Mouse (Mus musculus) megakaryocyte-erythroid progenitor cell, adult 5-6 weeks (primary cell): ENCODE measurements around the gene Gpr108. TPM values are rescaled to one million over a fixed set of nuclear protein-coding genes. Genes with fewer than 3 reads are reported as not detected.

Source experiments
- ATAC-seq: replicated peaks from 2 replicates; pipeline ENCODE4 v1.8.0; 2016; ENCODE audit warnings: mild to moderate bottlenecking, inconsistent platforms; ENCODE audit not compliant: severe bottlenecking, poor library complexity, low FRiP score, low TSS enrichment
- total RNA-seq, 2 experiments: library from RNA; stranded (forward) in 1 of 2; stranded (reverse) in 1 of 2; fragments of 200-1000, 215-1000 nt in 1 of 2; fragments of >200 nt in 1 of 2; fragmentation: Nextera tagmentation in 1 of 2; gene quantifications; 2 replicates each; pipeline ENCODE4 v1.2.3; 2014 to 2017

Gene Gpr108
- total RNA-seq, 2 experiments from 2014 or later: 10.6 to 23.9 TPM

GRCm38 (mm10) chr17:57249186-57250181 lies 1.2 kb upstream of the Gpr108 start, which contains the start of gene Trip10:
Gene Trip10, plus strand, starts transcription at chr17:57249455.
- ATAC-seq: peak; percentile 54

GRCm38 (mm10) chr17:57248771-57249170 lies 525 bp upstream of the Gpr108 start:
- ATAC-seq: no peak

- ATAC-seq: peak; percentile 75
Observed at GRCm38 (mm10) chr17:57247393-57248200, 649 bp downstream of the Gpr108 start.

DNA sequence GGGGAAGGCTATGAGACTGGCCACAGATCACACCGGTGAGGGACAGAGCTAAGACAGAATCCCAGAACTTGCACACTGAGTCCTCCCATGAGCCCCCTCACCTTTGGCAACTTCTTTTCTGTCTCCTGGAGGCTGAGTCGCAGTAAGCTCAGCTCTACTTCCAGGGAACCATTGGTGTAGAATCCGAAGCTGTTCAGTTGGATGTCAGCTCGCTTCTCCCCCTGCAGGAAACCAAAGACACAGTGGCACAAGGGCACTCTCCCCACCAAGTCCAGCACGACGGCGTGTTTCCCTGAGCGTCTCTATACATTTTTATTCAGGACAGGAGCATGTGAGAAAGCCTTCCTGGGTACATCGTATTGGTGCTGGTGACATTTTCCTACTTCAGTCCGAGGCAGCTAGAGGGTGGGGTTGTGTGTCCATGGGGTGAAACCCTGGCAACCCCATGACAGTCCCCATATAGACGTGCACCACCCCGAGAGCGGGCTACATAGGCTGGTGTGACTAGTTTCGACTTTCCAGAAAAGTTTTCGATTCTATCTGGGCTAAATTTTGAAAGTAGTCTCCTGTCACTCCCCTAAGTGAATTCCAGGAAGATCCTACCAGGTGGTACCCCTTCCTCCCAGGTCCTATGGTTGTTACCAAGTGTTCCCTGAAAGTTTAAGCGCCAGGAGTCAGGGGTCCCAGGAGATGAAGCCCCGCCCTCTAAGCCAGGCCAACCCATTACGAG lies 1.4 kb downstream of the Gpr108 start:
- no peak for ATAC-seq

DNA sequence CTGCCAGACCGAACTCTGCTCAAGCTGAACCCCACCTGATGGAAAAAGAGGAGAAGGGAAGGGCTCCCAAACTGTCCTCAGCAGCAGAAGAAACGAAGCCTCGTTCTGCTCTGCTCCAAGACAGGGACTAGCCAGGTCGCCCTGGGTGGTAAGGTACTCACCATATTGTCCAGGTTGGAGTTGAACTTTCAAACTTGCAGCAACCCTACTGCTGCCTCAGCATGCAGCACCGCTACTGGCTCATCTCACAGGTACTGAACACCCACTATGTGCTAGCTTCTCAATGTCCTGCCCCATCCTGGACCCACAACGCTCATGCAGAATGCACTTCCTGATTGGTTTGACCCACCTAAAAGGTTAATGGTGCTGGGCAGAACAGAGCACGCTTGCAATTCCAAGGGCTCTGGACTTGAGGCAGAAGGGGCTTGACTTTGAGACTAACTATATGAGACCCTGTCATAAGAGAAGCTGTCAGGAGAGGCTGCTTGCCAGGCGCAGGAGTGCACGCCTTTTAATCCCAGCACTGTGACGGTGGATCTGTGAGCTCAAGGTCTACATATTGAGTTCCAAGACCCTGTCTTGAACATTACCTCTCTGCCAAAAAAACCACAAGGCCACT lies 2.8 kb downstream of the Gpr108 start:
- ATAC-seq: no peak

DNA sequence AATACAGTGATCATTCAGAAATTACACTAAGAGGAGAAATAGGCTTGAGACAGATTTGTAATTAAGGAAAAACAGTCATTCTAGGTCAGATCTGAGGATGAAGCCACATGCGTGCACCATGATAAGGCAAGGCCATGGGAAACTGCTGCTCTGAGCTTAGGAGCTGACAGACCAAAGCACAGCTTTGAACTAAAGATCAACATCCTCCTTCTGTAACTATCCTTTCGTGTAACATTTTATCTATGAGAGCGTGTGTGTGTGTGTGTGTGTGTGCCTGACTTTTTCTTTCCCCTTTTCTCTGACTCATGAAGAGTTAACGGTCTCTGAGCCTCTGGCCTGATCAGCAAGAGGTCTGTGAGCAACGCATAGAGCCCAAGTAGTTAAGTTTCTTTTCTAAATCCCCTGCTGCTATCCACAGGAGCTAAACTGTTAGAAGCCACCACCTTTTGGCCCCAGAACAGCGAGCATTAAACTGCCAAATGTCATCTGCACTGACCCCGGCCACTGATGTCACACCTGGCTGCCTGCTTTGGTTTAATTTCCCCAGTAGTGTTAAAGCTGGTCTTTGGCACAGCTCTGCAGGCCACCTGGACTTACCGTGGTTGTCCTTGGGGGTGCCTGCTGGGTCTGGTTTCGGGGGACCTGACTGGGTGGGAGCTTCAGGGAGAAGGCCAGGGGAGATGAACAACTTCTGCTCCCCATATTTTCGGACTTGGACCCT lies 4.4 kb downstream of the Gpr108 start:
- ATAC-seq: no peak

GRCm38 (mm10) chr17:57237181-57237580 lies 11.1 kb downstream of the Gpr108 start:
- no peak for ATAC-seq

GRCm38 (mm10) chr17:57235803-57236202 lies 12.4 kb downstream of the Gpr108 start:
- no peak for ATAC-seq

DNA sequence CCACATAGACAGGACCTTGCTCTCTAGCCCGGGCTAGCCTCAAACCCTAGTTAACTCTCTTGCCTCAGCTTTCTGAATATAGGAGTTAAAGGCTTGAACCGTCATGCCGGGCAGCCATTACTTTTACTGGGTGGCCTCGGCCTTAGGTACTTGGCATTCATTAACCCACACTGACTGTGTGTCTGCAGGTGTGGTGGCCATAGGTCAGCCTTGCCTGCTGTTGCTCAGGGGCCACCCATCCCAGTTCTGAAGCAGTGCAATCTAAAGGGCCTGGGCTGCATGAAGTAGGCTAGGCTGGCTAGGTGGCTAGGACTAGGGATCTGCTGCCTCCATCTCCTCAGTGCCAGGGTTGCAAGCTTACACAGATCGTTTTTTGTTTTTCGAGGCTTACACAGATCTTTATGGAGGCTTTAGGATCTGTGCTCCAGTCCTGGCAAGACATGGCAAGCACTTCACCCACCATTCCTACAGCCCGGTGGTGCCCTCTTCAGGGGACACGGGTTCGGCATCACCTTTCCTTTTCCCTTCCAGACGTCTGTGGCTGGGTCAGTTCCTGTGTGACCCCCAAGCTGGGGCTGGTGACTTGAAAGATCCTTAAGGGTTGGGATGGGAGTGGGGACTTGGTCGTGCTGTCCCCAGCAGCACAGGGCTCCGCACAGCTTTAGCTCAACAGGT lies 13.9 kb downstream of the Gpr108 start:
- ATAC-seq: no peak

- ATAC-seq: no peak
Observed at GRCm38 (mm10) chr17:57233038-57233437, 15.2 kb downstream of the Gpr108 start.

DNA sequence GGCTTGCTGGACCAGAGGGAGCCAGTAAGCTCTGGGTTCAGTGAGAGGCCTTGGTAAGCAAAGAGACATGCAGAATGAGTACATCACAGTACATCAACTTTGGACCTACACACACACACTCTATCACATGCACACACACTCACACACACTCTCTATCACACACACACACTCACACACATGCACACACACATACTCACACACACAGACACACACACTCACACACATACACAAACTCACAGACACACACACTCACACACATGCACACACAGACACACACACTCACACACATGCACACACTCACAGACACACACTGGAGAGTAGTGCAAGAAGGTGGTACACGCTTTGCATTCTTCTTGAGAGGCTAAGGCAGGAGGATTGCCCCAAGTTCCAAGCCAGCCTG lies 16.0 kb downstream of the Gpr108 start:
- no peak for ATAC-seq

GRCm38 (mm10) chr17:57231321-57231771 lies 16.9 kb downstream of the Gpr108 start:
- ATAC-seq: no peak

- ATAC-seq: no peak
Observed at GRCm38 (mm10) chr17:57230728-57231125, 17.5 kb downstream of the Gpr108 start.

GRCm38 (mm10) chr17:57229851-57230727 lies 18.2 kb downstream of the Gpr108 start:
- ATAC-seq: no peak

DNA sequence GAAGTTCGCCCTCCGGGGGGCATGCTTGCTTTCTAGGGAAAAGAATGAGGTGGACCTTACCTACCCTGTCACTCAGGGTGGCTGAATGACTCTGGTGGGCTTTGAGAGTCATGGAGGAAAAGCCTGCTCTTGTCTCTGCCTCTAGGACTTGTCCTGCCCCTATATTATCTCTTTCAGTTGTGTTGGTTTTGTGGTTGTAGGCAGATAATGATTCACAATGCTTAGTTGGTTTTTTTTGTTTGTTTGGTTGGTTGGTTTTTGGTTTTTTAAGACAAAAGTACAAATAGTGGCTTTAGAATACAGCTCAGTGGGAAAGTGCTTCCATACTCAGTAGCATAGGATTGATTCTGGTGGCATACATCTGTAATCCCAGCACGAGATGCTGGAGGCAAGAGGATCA lies 19.4 kb downstream of the Gpr108 start:
- no peak for ATAC-seq

- no peak for ATAC-seq
Observed at GRCm38 (mm10) chr17:57228014-57228413, 20.2 kb downstream of the Gpr108 start, which contains the start of gene C3. Gene C3, minus strand, starts transcription at chr17:57228136.

DNA sequence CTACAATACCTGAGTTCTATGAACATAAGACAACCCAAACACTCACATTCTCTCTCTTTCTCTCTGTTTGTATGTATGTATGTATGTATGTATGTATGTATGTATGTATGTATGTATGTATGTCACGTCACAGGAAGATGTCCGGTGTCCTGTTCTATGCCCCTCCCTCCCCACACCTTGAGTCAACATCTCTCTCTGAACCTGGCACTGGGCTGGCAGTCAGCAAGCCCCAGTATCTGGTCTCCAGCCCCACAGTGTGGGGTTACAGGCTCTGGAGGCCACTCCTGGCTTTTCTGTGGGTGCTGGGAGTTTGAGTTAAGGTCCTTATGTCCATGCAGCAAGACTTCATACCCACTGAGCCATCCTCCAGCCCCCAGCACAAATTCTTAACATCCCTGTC lies 20.8 kb downstream of the Gpr108 start:
- no peak for ATAC-seq
